Mouse (Mus musculus) adrenal gland (tissue): ENCODE measurements around the gene Ntmt1.

Experiments used
- intact Hi-C: fragments of 180-260 bp; cut with DNase I; formaldehyde crosslinking; loops from one replicate; pipeline ENCODE4 v1.15.1; 2025

Gene Ntmt1

GRCm38 (mm10) chr2:30782312-30783290 lies 25.0 kb upstream of the Ntmt1 start:
- intact Hi-C loops: no loop called here

GRCm38 (mm10) chr2:30783346-30783745 lies 24.3 kb upstream of the Ntmt1 start:
- intact Hi-C loops: no loop called here

- intact Hi-C loops: no loop called here
These were observed 23.3 kb upstream of the Ntmt1 start for GRCm38 (mm10) chr2:30784078-30784994.

GRCm38 (mm10) chr2:30787466-30787865 lies 20.2 kb upstream of the Ntmt1 start:
- intact Hi-C loops: no loop called here

GRCm38 (mm10) chr2:30792061-30792460 lies 15.6 kb upstream of the Ntmt1 start:
- intact Hi-C loops: loop anchor here (5.0 kb wide), 2 partner anchors 195 to 325 kb away; partner anchors contain the start of gene Cstad

- intact Hi-C loops: loop anchor here (2.0 to 5.0 kb wide), 4 partner anchors 76 to 358 kb away; partner anchors contain the start of gene Cstad
These were observed 13.2 kb upstream of the Ntmt1 start for GRCm38 (mm10) chr2:30794179-30795108.

GRCm38 (mm10) chr2:30795271-30795888 lies 12.2 kb upstream of the Ntmt1 start:
- intact Hi-C loops: loop anchor here (2.0 kb wide), 2 partner anchors 77 to 359 kb away; no protein-coding TSS in a partner anchor

- intact Hi-C loops: loop anchor here (2.0 kb wide), 2 partner anchors 77 to 359 kb away; no protein-coding TSS in a partner anchor
These were observed 11.7 kb upstream of the Ntmt1 start for GRCm38 (mm10) chr2:30795889-30796275.

GRCm38 (mm10) chr2:30796382-30796781 lies 11.2 kb upstream of the Ntmt1 start:
- intact Hi-C loops: no loop called here

- intact Hi-C loops: no loop called here
These were observed 8.2 kb upstream of the Ntmt1 start for GRCm38 (mm10) chr2:30799456-30799855.

GRCm38 (mm10) chr2:30800671-30801066 lies 7.0 kb upstream of the Ntmt1 start:
- intact Hi-C loops: loop anchor here (5.0 kb wide), 1 partner anchor 132 kb away; no protein-coding TSS in a partner anchor

GRCm38 (mm10) chr2:30801067-30801852 lies 6.4 kb upstream of the Ntmt1 start:
- intact Hi-C loops: loop anchor here (5.0 kb wide), 1 partner anchor 131 kb away; no protein-coding TSS in a partner anchor

- intact Hi-C loops: loop anchor here (5.0 kb wide), 1 partner anchor 129 kb away; no protein-coding TSS in a partner anchor
These were observed 4.0 kb upstream of the Ntmt1 start, which contains the start of gene 1700001O22Rik for GRCm38 (mm10) chr2:30803604-30804003. Gene 1700001O22Rik, minus strand, starts transcription at chr2:30803661.

GRCm38 (mm10) chr2:30805983-30806382 lies 1.6 kb upstream of the Ntmt1 start:
- intact Hi-C loops: no loop called here

GRCm38 (mm10) chr2:30807147-30807647 lies 429 bp upstream of the Ntmt1 start:
- intact Hi-C loops: no loop called here

- intact Hi-C loops: no loop called here
These were observed 650 bp downstream of the Ntmt1 start for GRCm38 (mm10) chr2:30808296-30808655.

GRCm38 (mm10) chr2:30809503-30809902 lies 1.9 kb downstream of the Ntmt1 start:
- intact Hi-C loops: no loop called here

GRCm38 (mm10) chr2:30810573-30810972 lies 2.9 kb downstream of the Ntmt1 start:
- intact Hi-C loops: no loop called here

GRCm38 (mm10) chr2:30816383-30816782 lies 8.8 kb downstream of the Ntmt1 start:
- intact Hi-C loops: no loop called here
